Mouse (Mus musculus) stomach, embryonic 15.5 days (tissue): Measurements from ENCODE around the gene Maml2. TPM values are rescaled to one million over a fixed set of nuclear protein-coding genes. Genes with fewer than 3 reads are reported as not detected.

Experiments
- ATAC-seq: fragments of 200-750 bp; cut with Nextera tagmentation; 2 replicates; pipeline ENCODE4 v1.8.0; 2017; ENCODE audit warnings: low read depth, moderate number of reproducible peaks, moderate TSS enrichment; ENCODE audit not compliant: insufficient read depth, low FRiP score
- H3K27ac ChIP-seq: fragments of 300-500 bp; sonication (generic); 2 replicates; pipeline ENCODE4 v1.5.1; 2015; ENCODE audit warnings: mild to moderate bottlenecking, inconsistent platforms
- H3K27me3 ChIP-seq: fragments of 300-500 bp; sonication (generic); replicated peaks from 2 replicates; pipeline ENCODE4 v1.6.1; 2015; ENCODE audit warnings: inconsistent platforms
- H3K36me3 ChIP-seq: fragments of 300-500 bp; sonication (generic); 2 replicates; pipeline ENCODE4 v1.6.1; 2015; ENCODE audit warnings: inconsistent platforms
- H3K4me1 ChIP-seq: fragments of 300-500 bp; sonication (generic); 2 replicates; pipeline ENCODE4 v1.6.1; 2015; ENCODE audit warnings: inconsistent platforms
- H3K4me2 ChIP-seq: fragments of 300-500 bp; sonication (generic); 2 replicates; pipeline ENCODE4 v1.6.1; 2015; ENCODE audit warnings: mild to moderate bottlenecking, inconsistent platforms
- H3K4me3 ChIP-seq: fragments of 300-500 bp; sonication (generic); replicated peaks from 2 replicates; pipeline ENCODE4 v1.5.1; 2015; ENCODE audit warnings: inconsistent platforms
- H3K9ac ChIP-seq: fragments of 300-500 bp; sonication (generic); 2 replicates; pipeline ENCODE4 v1.6.1; 2015; ENCODE audit warnings: inconsistent platforms
- H3K9me3 ChIP-seq: fragments of 300-500 bp; sonication (generic); 2 replicates; pipeline ENCODE4 v1.6.1; 2016; ENCODE audit warnings: inconsistent platforms
- WGBS: fragments of 180-500 bp; shearing (Covaris S2); methylation state at CpG from one replicate; pipeline ENCODE4 v1.1.7; 2015; 5-methylcytosine and 5-hydroxymethylcytosine counted together
- polyA plus RNA-seq: library from polyadenylated mRNA; unstranded; fragments of >200 nt; fragmentation: Nextera tagmentation; extraction: Ambion mirVana; gene quantifications from 2 replicates; pipeline ENCODE4 v1.2.1, GENCODE M21; 2015

Maml2 gene
- polyA plus RNA-seq, 1 experiment from 2014 or later, result 8.5 TPM

- ATAC-seq, result peak; percentile 47; the same call in 1 of the 2 replicates
- Histone ChIP-seq H3K36me3 (no peaks in the 10 kb centered on the region), H3K9ac (no peak overlapping the region), H3K27me3 (no peaks in the 10 kb centered on the region), H3K4me3 (no peak overlapping the region), H3K9me3 (no peaks in the 10 kb centered on the region), H3K4me1 (peaks cover 15% of the 10 kb centered on the region), H3K4me2 (no peak overlapping the region), H3K27ac (no peak overlapping the region)
- 35% methylated on average over 3 of the region's 3 CpGs for WGBS
Observed at GRCm38 (mm10) chr9:13611561-13611960, 313.8 kb downstream of the Maml2 start.

- 74% methylated on average over 8 of the region's 8 CpGs for WGBS
- H3K4me1 ChIP-seq, result peaks cover 15% of the 10 kb centered on the region
- no peak overlapping the region for H3K4me3 ChIP-seq
- no peak overlapping the region for H3K4me2 ChIP-seq
- peak overlapping the region; percentile 61 for H3K27ac ChIP-seq
- H3K9me3 ChIP-seq, result no peaks in the 10 kb centered on the region
- no peaks in the 10 kb centered on the region for H3K36me3 ChIP-seq
- no peaks in the 10 kb centered on the region for H3K27me3 ChIP-seq
- H3K9ac ChIP-seq, result no peak overlapping the region
- ATAC-seq, result no peak
Observed at GRCm38 (mm10) chr9:13612371-13612770, 314.6 kb downstream of the Maml2 start.

- Histone ChIP-seq H3K4me1 (peaks cover 15% of the 10 kb centered on the region), H3K4me2 (peak overlapping the region; percentile 16; the same call in 1 of the 2 replicates), H3K36me3 (no peaks in the 10 kb centered on the region), H3K9me3 (no peaks in the 10 kb centered on the region), H3K27me3 (no peaks in the 10 kb centered on the region), H3K9ac (no peak overlapping the region), H3K4me3 (no peak overlapping the region), H3K27ac (peak overlapping the region; percentile 61)
- WGBS, result 37% methylated on average over 8 of the region's 8 CpGs
- ATAC-seq, result 0 out of 2 replicates have a peak, but pooled peaks have one; percentile 23
Observed at GRCm38 (mm10) chr9:13613325-13614268, 315.8 kb downstream of the Maml2 start.

- Histone ChIP-seq H3K36me3 (no peaks in the 10 kb centered on the region), H3K9ac (no peak overlapping the region), H3K27me3 (no peaks in the 10 kb centered on the region), H3K4me1 (peaks cover 15% of the 10 kb centered on the region), H3K27ac (peak overlapping the region; percentile 80), H3K9me3 (no peaks in the 10 kb centered on the region), H3K4me2 (no peak overlapping the region), H3K4me3 (no peak overlapping the region)
- 0 out of 2 replicates have a peak, but pooled peaks have one; percentile 50 for ATAC-seq
- WGBS, result 37% methylated on average over 5 of the region's 5 CpGs
Observed at GRCm38 (mm10) chr9:13616383-13617009, 318.7 kb downstream of the Maml2 start.

- peaks cover 4% of the 10 kb centered on the region; the same call in 1 of the 2 replicates for H3K4me1 ChIP-seq
- H3K9me3 ChIP-seq, result no peaks in the 10 kb centered on the region
- no peak overlapping the region for H3K27ac ChIP-seq
- no peak overlapping the region for H3K4me3 ChIP-seq
- WGBS, result 74% methylated on average over 6 of the region's 6 CpGs
- no peaks in the 10 kb centered on the region for H3K27me3 ChIP-seq
- H3K9ac ChIP-seq, result no peak overlapping the region
- H3K36me3 ChIP-seq, result no peaks in the 10 kb centered on the region
- ATAC-seq, result no peak
- H3K4me2 ChIP-seq, result no peak overlapping the region
Observed at GRCm38 (mm10) chr9:13620794-13621193, 323.0 kb downstream of the Maml2 start.

GRCm38 (mm10) chr9:13621941-13622340, 324.2 kb downstream of the Maml2 start:
- H3K4me1 ChIP-seq, result no peaks in the 10 kb centered on the region
- WGBS, result 88% methylated on average over 3 of the region's 3 CpGs
- H3K9ac ChIP-seq, result no peak overlapping the region
- H3K4me3 ChIP-seq, result no peak overlapping the region
- no peak overlapping the region for H3K27ac ChIP-seq
- no peak for ATAC-seq
- H3K36me3 ChIP-seq, result no peaks in the 10 kb centered on the region
- no peaks in the 10 kb centered on the region for H3K27me3 ChIP-seq
- H3K4me2 ChIP-seq, result no peak overlapping the region
- H3K9me3 ChIP-seq, result no peaks in the 10 kb centered on the region

- Histone ChIP-seq H3K4me3 (no peak overlapping the region), H3K9me3 (no peaks in the 10 kb centered on the region), H3K27ac (no peak overlapping the region), H3K4me2 (no peak overlapping the region), H3K27me3 (no peaks in the 10 kb centered on the region), H3K36me3 (no peaks in the 10 kb centered on the region), H3K9ac (no peak overlapping the region), H3K4me1 (no peaks in the 10 kb centered on the region)
- ATAC-seq, result no peak
- 66% methylated on average over 5 of the region's 5 CpGs for WGBS
Observed at GRCm38 (mm10) chr9:13622426-13622825, 324.7 kb downstream of the Maml2 start.

GRCm38 (mm10) chr9:13623892-13624422, 326.2 kb downstream of the Maml2 start:
- Histone ChIP-seq H3K4me2 (no peak overlapping the region), H3K27ac (no peak overlapping the region), H3K4me3 (no peak overlapping the region), H3K36me3 (no peaks in the 10 kb centered on the region), H3K9me3 (no peaks in the 10 kb centered on the region), H3K4me1 (no peaks in the 10 kb centered on the region), H3K9ac (no peak overlapping the region), H3K27me3 (no peaks in the 10 kb centered on the region)
- 85% methylated on average over 3 of the region's 3 CpGs for WGBS
- no peak for ATAC-seq

GRCm38 (mm10) chr9:13624780-13625179, 327.0 kb downstream of the Maml2 start:
- 88% methylated on average over 1 of the region's 1 CpGs for WGBS
- H3K4me2 ChIP-seq, result no peak overlapping the region

GRCm38 (mm10) chr9:13625215-13625614, 327.5 kb downstream of the Maml2 start:
- no peaks in the 10 kb centered on the region for H3K9me3 ChIP-seq
- ATAC-seq, result no peak
- H3K9ac ChIP-seq, result no peak overlapping the region
- no peak overlapping the region for H3K4me2 ChIP-seq
- H3K4me3 ChIP-seq, result no peak overlapping the region
- H3K27me3 ChIP-seq, result no peaks in the 10 kb centered on the region
- H3K36me3 ChIP-seq, result no peaks in the 10 kb centered on the region
- H3K4me1 ChIP-seq, result no peaks in the 10 kb centered on the region
- no peak overlapping the region for H3K27ac ChIP-seq
- WGBS, result 92% methylated on average over 3 of the region's 3 CpGs

More at GRCm38 (mm10) chr9:13624780-13625179, 327.0 kb downstream of the Maml2 start:
- Histone ChIP-seq H3K36me3 (no peaks in the 10 kb centered on the region), H3K9me3 (no peaks in the 10 kb centered on the region), H3K27me3 (no peaks in the 10 kb centered on the region), H3K9ac (no peak overlapping the region), H3K4me3 (no peak overlapping the region), H3K27ac (no peak overlapping the region), H3K4me1 (no peaks in the 10 kb centered on the region)
- ATAC-seq, result no peak

GRCm38 (mm10) chr9:13626480-13626879, 328.7 kb downstream of the Maml2 start:
- H3K27me3 ChIP-seq, result no peaks in the 10 kb centered on the region
- ATAC-seq, result no peak
- 74% methylated on average over 3 of the region's 3 CpGs for WGBS

GRCm38 (mm10) chr9:13633371-13633770, 335.6 kb downstream of the Maml2 start:
- Histone ChIP-seq H3K9ac (no peak overlapping the region), H3K36me3 (no peaks in the 10 kb centered on the region), H3K4me2 (no peak overlapping the region), H3K4me1 (0 out of 2 replicates have a peak, but pooled peaks cover 4% of the 10 kb centered on the region), H3K27me3 (no peaks in the 10 kb centered on the region), H3K4me3 (no peak overlapping the region), H3K9me3 (no peaks in the 10 kb centered on the region), H3K27ac (peak overlapping the region; percentile 40)
- ATAC-seq, result no peak
- 57% methylated on average over 1 of the region's 1 CpGs for WGBS

More at GRCm38 (mm10) chr9:13626480-13626879, 328.7 kb downstream of the Maml2 start:
- Histone ChIP-seq H3K4me1 (no peaks in the 10 kb centered on the region), H3K9ac (no peak overlapping the region), H3K4me2 (no peak overlapping the region), H3K36me3 (no peaks in the 10 kb centered on the region), H3K9me3 (no peaks in the 10 kb centered on the region), H3K27ac (no peak overlapping the region), H3K4me3 (no peak overlapping the region)
